Mouse (Mus musculus) frontal cortex, postnatal 36 days (tissue): ENCODE results near the gene Aldh3a2.
"Not testable (repeated sequence)": the region's sequence is repeated elsewhere in the genome, so short reads cannot be mapped to it uniquely, and the experiment has no call there.

Experiments
- DNase-seq, 2 experiments: peaks; one replicate each; pipeline ENCODE4 v3.0.0; 2022; ENCODE audit warnings: low spot score in 2 of 2

Aldh3a2 gene

DNA sequence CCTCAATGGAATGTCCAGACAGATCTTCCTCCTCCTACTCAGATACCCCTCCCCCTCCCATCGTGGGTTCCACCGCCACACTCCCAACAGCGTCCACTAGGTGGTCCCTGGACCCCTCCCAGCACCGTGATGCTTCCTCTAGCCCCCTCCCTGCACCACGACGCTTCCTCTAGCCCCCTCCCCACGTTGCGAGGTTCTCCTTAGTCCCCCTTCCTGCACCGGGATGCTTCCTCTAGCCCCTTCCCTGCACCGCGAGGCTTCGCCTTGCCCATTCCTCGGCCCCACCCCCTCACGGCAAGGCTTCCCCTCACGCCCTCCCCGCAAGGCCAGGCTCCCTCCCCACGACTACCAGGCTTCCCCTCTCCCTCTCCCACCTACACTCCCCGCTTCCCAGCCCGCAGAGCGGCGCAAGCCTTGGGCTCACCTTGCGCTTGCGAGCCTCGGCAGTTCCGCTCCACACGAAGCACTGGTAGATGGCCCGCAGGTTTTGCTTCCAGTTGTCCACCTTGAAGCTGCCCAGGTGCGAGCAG lies 92.9 kb downstream of the Aldh3a2 start:
- no peak for DNase-seq

DNA sequence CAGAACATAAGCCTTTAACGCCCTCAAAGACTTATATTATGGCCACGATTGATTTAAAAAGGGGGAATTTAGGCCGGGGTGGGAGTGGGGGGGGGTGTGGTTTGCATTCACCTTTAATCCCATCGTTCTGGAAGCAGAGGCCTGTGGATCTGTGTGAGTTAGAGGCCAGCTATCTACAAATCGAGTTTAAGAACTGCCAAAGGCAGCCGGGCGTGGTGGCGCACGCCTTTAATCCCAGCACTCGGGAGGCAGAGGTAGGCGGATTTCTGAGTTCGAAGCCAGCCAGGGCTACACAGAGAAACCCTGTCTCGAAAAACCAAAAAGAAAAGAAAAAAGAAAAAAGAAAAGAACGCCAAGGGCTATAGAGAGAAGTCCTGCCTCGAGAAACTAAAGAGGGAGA lies 93.8 kb downstream of the Aldh3a2 start:
- not testable (repeated sequence) for DNase-seq
